Mouse (Mus musculus) lung, postnatal 0 days (tissue): ENCODE data around the gene Gm48551. TPM values are rescaled to one million over a fixed set of nuclear protein-coding genes. Genes with fewer than 3 reads are reported as not detected.
A peak's percentile ranks its signal among the peaks of the same experiment; 100 is the strongest.

Source experiments
- ATAC-seq: fragments of 200-750 bp; cut with Nextera tagmentation; 2 replicates; pipeline ENCODE4 v1.8.0; 2017; ENCODE audit warnings: moderate library complexity
- DNase-seq: peaks from one replicate; pipeline ENCODE4 v3.0.0-alpha.2; 2016; ENCODE audit warnings: low spot score
- H3K27ac ChIP-seq: fragments of 300-500 bp; sonication (generic); 2 replicates; pipeline ENCODE4 v1.5.1; 2014; ENCODE audit warnings: antibody characterized with exemption, mild to moderate bottlenecking, low read length, mixed read lengths
- H3K27me3 ChIP-seq: fragments of 300-500 bp; sonication (generic); replicated peaks from 2 replicates; pipeline ENCODE4 v1.6.1; 2014; ENCODE audit warnings: low read length, mixed read lengths; ENCODE audit not compliant: insufficient read depth
- H3K36me3 ChIP-seq: fragments of 300-500 bp; sonication (generic); 2 replicates; pipeline ENCODE4 v1.6.1; 2014; ENCODE audit warnings: low read length, mixed read lengths; ENCODE audit not compliant: insufficient read depth
- H3K4me1 ChIP-seq: fragments of 300-500 bp; sonication (generic); 2 replicates; pipeline ENCODE4 v1.6.1; 2014; ENCODE audit warnings: antibody characterized with exemption, low read depth, low read length, mixed read lengths; ENCODE audit not compliant: insufficient read depth
- H3K4me2 ChIP-seq: fragments of 300-500 bp; sonication (generic); replicated peaks from 2 replicates; pipeline ENCODE4 v1.6.1; 2014; ENCODE audit warnings: low read depth, mild to moderate bottlenecking, low read length, moderate library complexity, mixed read lengths
- H3K4me3 ChIP-seq: fragments of 300-500 bp; sonication (generic); 2 replicates; pipeline ENCODE4 v1.5.1; 2014; ENCODE audit warnings: low read depth, low read length
- H3K9ac ChIP-seq: fragments of 300-500 bp; sonication (generic); replicated peaks from 2 replicates; pipeline ENCODE4 v1.6.1; 2014; ENCODE audit warnings: low read depth, mild to moderate bottlenecking
- H3K9me3 ChIP-seq: fragments of 300-500 bp; sonication (generic); 2 replicates; pipeline ENCODE4 v1.6.1; 2016; ENCODE audit warnings: low read length, mixed read lengths
- CTCF ChIP-seq: IDR thresholded peaks from 2 replicates; pipeline ENCODE4 v1.5.1; 2016; ENCODE audit warnings: antibody characterized with exemption, mild to moderate bottlenecking
- EP300 ChIP-seq: IDR thresholded peaks from 2 replicates; pipeline ENCODE4 v1.6.1; 2016; ENCODE audit warnings: antibody characterized with exemption, mild to moderate bottlenecking, control low read depth
- WGBS: fragments of 180-500 bp; shearing (Covaris S2); extraction: QIAGEN DNeasy Blood & Tissue Kit; methylation state at CpG from one replicate; pipeline ENCODE4 v1.1.7; 2014; 5-methylcytosine and 5-hydroxymethylcytosine counted together
- polyA plus RNA-seq: library from polyadenylated mRNA; unstranded; fragments of >200 nt; fragmentation: Nextera tagmentation; extraction: Ambion mirVana; gene quantifications from 2 replicates; pipeline ENCODE4 v1.2.1, GENCODE M21; 2015

Gene Gm48551
- polyA plus RNA-seq: 2.4 and 3.0 TPM in 2 replicates

- peak within 1 kb of the TSS; percentile 89 for H3K27ac ChIP-seq
- TF ChIP-seq EP300 (peak; percentile 86), CTCF (peak; percentile 18; the same call in 1 of the 2 replicates)
- H3K4me3 ChIP-seq: peak within 1 kb of the TSS; percentile 77
- no peaks in the 10 kb centered on the region for H3K9me3 ChIP-seq
- H3K4me1 ChIP-seq: peaks cover 8% of the 10 kb centered on the region; the same call in 1 of the 2 replicates
- peak; percentile 99 for DNase-seq
- peak within 1 kb of the TSS; percentile 88 for H3K9ac ChIP-seq
- ATAC-seq: peak; percentile 95
- no peaks in the 10 kb centered on the region for H3K27me3 ChIP-seq
- WGBS: 4% methylated on average over 50 of the region's 54 CpGs
- no peaks in the 10 kb centered on the region; the same call in none of the 2 replicates for H3K36me3 ChIP-seq
- H3K4me2 ChIP-seq: peak within 1 kb of the TSS; percentile 89
These were observed at the start of gene Gm48551, which contains the start of gene Dohh for GRCm38 (mm10) chr10:81383802-81384604. Gene Gm48551 (plus strand): TSS chr10:81384466. Gene Dohh (plus strand): TSS chr10:81384428.

- no peak overlapping the region for H3K4me3 ChIP-seq
- H3K9me3 ChIP-seq: no peaks in the 10 kb centered on the region
- H3K27me3 ChIP-seq: no peaks in the 10 kb centered on the region
- TF ChIP-seq CTCF (peak; percentile 39; the same call in 1 of the 2 replicates), EP300 (no peak)
- peak; percentile 69 for DNase-seq
- peak overlapping the region; percentile 78 for H3K27ac ChIP-seq
- H3K36me3 ChIP-seq: no peaks in the 10 kb centered on the region
- 0 out of 2 replicates have a peak overlapping the region, but pooled peaks have one; percentile 5 for H3K4me2 ChIP-seq
- H3K4me1 ChIP-seq: 0 out of 2 replicates have a peak, but pooled peaks cover 5% of the 10 kb centered on the region
- H3K9ac ChIP-seq: no peak overlapping the region
- ATAC-seq: peak; percentile 59
- WGBS: 45% methylated on average over 17 of the region's 19 CpGs
These were observed 48.6 kb upstream of the Gm48551 start for GRCm38 (mm10) chr10:81335393-81336340.

- Histone ChIP-seq H3K4me1 (0 out of 2 replicates have a peak, but pooled peaks cover 5% of the 10 kb centered on the region), H3K9me3 (no peaks in the 10 kb centered on the region), H3K9ac (no peak overlapping the region), H3K27ac (0 out of 2 replicates have a peak overlapping the region, but pooled peaks have one; percentile 78), H3K27me3 (no peaks in the 10 kb centered on the region), H3K4me2 (no peak overlapping the region), H3K36me3 (no peaks in the 10 kb centered on the region), H3K4me3 (no peak overlapping the region)
- no peak for TF ChIP-seq EP300
- no peak for TF ChIP-seq CTCF
- 74% methylated on average over 4 of the region's 4 CpGs for WGBS
- ATAC-seq (no peak), DNase-seq (no peak)
These were observed 47.7 kb upstream of the Gm48551 start for GRCm38 (mm10) chr10:81336558-81336957.

- Histone ChIP-seq H3K27ac (no peak overlapping the region), H3K4me2 (no peak overlapping the region), H3K36me3 (no peaks in the 10 kb centered on the region), H3K9ac (no peak overlapping the region), H3K4me1 (peaks cover 3% of the 10 kb centered on the region; the same call in 1 of the 2 replicates), H3K4me3 (no peak overlapping the region), H3K27me3 (0 out of 2 replicates have a peak, but pooled peaks cover 8% of the 10 kb centered on the region), H3K9me3 (no peaks in the 10 kb centered on the region)
- TF ChIP-seq EP300 (no peak), CTCF (no peak)
- ATAC-seq (peak; percentile 6; the same call in 1 of the 2 replicates), DNase-seq (peak; percentile 36)
- 46% methylated on average over 17 of the region's 17 CpGs for WGBS
These were observed 43.5 kb upstream of the Gm48551 start for GRCm38 (mm10) chr10:81340551-81341332.

- no peaks in the 10 kb centered on the region for H3K36me3 ChIP-seq
- 34% methylated on average over 16 of the region's 16 CpGs for WGBS
- peaks cover 3% of the 10 kb centered on the region; the same call in 1 of the 2 replicates for H3K4me1 ChIP-seq
- 0 out of 2 replicates have a peak, but pooled peaks cover 8% of the 10 kb centered on the region for H3K27me3 ChIP-seq
- no peak overlapping the region for H3K27ac ChIP-seq
- H3K4me2 ChIP-seq: no peak overlapping the region
- no peaks in the 10 kb centered on the region for H3K9me3 ChIP-seq
- TF ChIP-seq EP300 (no peak), CTCF (peak; percentile 86)
- DNase-seq: peak; percentile 71
- no peak overlapping the region for H3K4me3 ChIP-seq
- H3K9ac ChIP-seq: no peak overlapping the region
- peak; percentile 23; the same call in 1 of the 2 replicates for ATAC-seq
These were observed 42.8 kb upstream of the Gm48551 start for GRCm38 (mm10) chr10:81341333-81341949.
